Mouse (Mus musculus): Measurements from ENCODE around the gene Actbl2. TPM values are rescaled to one million over a fixed set of nuclear protein-coding genes. Genes with fewer than 3 reads are reported as not detected.

The Actbl2 gene
- polyA plus RNA-seq (2012; rRNA removed): 0.11 TPM in 1 of 2 replicates, not detected in the other

GRCm38 (mm10) chr13:111254713-111255112 lies at the start of gene Actbl2:
Gene Actbl2 (plus strand): TSS chr13:111255013.

Other genes with a start within 250 kb of the Actbl2 start
- gene Gpbp1, start 235.1 kb downstream of the Actbl2 start, polyA plus RNA-seq (2012; rRNA removed): 53.3 and 59.1 TPM in 2 replicates

Data from central nervous system, embryonic 18 days (tissue).